Mouse (Mus musculus) forelimb bud, embryonic 11.5 days (tissue): ENCODE measurements around the gene Gm20388.

Experiments
- DNase-seq: peaks from one replicate; pipeline ENCODE4 v3.0.0-alpha.2; 2012; ENCODE audit warnings: low read depth, low spot score

Gm20388 gene

DNA sequence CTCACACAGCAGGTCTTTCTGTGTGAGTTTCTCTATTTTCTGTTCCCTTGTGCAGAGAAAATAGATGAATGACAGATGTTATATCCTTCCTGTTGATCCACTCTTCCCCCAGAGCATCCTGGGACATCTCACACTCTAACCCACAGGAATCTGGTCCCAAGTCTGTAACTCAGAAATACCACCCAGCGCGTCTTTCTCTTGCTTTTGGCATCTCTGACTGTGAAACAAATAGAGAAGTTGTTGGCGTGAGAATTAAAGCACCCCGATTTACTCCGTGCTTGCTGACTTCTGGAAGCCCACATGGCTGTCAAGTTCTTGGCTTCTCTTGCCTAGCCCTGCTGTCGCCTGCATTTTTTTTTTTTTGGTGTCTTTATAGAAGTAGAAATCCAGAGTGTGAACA, 2867.1 kb downstream of the Gm20388 start:
- no peak for DNase-seq

GRCm38 (mm10) chr8:122778703-122779239, 2868.1 kb downstream of the Gm20388 start:
- no peak for DNase-seq

- no peak for DNase-seq
Observed at GRCm38 (mm10) chr8:122779255-122779654, 2868.6 kb downstream of the Gm20388 start.

DNA sequence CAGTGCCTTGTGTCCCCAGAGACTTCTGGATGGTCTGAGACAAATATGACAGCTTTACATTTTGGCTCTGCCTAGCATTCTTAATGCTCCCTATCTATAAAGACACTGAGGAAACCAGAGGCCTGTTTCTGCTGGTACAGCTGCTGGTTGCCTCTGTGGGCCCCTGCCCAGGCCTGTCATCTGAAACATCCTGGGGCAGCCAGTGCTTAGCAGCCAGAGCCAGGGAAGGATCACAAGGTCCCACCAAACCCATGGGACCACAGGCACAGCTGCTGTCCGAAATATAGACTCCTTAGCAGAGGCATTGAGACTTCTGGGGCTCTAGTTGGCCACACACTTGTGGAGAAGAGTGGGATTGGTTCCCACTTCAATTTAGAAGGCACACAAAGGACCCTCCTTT, 2874.1 kb downstream of the Gm20388 start:
- no peak for DNase-seq

DNA sequence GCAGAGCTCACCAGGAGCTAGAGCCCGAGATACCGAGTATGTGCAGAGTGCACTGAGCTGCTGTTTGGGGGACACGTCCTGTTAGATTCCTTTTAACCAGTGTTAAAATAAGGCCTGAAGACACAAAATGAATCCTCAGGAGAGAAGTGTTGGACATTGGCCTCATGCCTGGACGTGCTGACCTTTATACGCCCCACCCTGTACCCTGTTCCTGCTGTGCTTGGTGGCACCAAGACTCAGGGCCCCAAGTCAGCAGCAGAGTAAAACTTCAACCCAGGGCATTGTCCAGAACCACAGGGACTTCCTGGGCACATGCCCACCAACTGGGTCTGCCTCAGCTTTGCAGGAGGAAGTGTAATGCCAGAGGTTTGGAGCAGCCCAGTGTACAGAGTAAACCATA, 2879.2 kb downstream of the Gm20388 start:
- no peak for DNase-seq

DNA sequence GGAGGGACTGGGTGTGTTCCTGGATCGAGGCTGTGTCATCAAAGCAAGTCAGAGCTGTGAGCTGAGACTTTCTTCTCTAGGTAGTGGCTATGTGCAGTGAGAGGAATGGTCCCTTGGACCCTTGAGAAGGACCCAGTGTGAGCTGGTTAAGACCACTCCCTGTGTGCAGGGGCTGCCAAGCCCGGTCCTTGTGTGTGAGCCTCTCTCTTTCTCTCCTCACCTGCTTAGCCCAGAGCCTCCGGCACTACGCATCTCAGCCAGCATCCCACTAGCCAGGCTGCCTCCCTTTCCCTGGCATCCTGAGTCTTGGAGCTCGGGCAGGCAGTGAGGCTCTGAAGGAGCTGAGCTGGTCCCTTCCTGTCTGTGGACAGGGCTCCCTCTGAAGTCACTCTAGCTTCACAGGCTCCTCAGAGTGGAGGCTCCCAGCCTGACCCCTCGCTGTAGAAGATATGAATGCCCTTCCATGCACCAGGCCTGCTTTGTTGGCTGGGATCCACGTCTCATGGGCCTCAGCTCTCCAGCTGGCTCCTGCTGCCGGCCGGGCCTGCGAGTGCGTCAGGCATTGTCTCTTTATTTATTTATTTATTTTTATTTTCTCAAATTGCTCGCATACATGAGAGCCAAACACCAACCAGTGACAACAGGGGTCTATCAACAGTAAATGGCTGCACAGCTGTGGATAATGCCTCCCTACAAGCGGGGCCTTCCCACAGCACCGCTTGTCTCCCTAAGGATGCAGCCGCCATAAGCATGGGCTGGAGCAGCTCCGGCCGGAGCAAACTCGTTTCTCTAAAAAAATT, 2882.9 kb downstream of the Gm20388 start:
- no peak for DNase-seq

DNA sequence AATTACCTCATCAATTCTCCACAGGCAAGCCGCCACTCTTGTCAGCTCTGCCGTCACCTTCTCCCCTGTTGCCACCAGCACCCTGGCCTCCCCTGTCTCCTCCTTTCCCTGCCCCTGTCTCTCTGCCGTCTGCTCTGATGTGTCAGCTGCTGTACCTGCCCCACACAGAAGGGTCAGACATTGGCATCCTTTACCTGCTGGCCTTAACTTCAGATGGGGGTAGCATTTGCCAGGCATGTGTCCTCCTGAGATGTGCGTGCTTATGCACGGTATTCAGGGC, 2883.5 kb downstream of the Gm20388 start:
- no peak for DNase-seq

GRCm38 (mm10) chr8:122803906-122804761, 2893.5 kb downstream of the Gm20388 start:
- DNase-seq = no peak

- DNase-seq = no peak
Observed at GRCm38 (mm10) chr8:122805349-122805748, 2894.7 kb downstream of the Gm20388 start.

DNA sequence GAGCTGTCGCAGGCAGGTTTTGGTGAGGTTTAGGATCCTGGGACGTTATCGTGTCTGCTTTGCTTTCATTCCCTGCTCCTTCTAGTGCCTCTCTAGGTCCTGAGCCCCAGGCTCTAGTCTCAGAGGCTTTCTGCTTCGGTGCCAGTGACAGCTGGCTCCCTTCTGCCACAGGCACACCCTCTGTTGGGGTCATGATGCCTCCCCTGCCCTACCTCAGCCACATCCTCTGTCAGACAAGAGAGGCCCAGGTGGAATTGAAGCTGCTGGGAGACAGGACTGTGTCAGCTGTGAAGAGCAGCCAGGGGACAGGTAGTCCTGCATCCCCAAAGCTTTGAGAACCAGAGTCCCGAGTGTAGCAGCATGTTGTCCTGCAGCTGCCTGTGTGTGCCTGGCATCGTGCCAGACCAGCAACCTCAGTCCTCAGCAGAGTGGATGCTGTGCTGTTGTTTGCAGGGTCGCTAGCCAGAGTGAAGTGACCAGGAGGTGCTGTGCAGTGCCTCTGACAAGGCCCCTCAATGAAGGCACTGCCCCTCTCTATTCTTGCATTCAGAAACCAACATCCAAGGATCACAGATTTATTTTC, 2896.4 kb downstream of the Gm20388 start:
- no peak for DNase-seq

GRCm38 (mm10) chr8:122807907-122808306, 2897.3 kb downstream of the Gm20388 start:
- no peak for DNase-seq

- DNase-seq = no peak
Observed at GRCm38 (mm10) chr8:122810376-122810775, 2899.7 kb downstream of the Gm20388 start.

DNA sequence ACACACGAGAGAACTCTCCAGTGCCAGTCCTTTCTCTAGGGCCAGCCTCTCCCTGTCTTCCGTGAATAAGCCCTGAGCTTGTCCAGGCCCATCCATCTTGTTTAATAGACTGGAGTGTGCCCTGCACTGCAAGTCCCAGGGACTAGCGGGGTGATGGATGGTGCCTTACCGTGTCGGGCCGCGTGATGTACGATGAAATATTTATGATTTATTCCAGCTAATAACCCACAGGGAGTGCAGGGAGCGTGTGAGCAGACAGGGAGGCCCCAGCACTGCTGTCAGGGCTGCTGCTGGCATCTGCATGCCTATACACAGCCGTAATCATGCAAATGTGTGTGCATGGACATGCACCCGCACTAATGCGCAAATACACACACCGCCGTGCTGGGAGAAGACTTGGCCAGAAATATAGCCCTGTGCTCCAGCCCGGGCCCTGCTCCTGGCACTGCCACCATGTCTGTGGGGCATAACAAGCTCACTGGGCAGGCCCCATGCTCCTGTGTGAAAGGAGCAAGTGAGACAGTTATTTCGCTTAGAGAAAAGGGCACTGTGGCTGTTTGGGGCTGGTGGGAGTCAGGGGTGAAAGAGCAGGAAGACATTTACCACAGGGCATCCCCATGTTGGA, 2901.3 kb downstream of the Gm20388 start:
- DNase-seq = no peak

DNA sequence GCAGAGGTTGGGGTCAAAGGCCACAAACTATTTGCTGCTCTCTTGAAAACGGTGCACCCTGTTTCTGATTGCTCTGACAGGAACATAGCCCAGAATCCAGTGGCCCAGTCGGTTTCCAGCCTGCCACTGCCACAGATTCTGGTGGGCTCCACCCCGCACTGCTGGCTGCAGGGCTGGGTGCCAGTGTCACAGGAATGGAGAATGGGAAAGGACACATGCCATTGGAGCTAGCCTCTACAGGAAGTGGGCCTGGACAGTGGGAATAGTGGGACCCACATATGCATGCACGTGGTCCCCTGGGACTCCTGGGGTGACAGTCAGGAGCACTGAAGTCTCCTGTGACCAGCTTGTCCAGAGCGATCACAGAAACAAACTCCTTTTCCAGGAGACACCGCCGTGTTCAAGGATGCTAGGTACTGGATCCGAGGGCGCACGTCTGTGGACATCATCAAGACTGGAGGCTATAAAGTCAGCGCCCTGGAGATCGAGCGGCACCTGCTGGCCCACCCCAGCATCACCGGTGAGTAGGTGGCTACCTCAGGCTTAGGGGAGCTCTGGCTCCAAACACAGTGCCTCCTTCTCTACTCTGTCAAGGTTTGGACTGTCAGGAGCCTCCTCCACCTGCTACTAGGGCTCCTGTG, 2902.1 kb downstream of the Gm20388 start:
- DNase-seq = no peak

DNA sequence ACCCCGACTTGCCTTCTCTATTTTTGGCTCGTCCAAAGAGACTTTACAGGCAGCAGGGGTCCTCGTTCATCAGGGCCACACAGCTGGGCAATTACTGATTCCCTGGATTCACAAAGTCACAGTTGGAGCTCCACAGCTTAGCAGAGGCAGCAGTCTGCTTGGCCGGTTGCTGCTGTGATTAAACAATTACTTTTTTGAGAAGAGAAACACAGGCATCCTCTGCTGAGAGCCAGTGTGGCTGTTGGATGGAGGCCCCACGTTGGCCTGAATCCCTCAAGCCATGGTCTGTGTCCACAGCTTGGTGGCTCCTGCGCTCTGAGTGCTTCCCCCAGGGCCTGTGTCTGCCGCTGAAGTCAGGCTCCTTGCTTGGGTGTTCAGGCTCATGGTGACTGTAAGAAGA, 2904.0 kb downstream of the Gm20388 start:
- DNase-seq = no peak

GRCm38 (mm10) chr8:122816965-122817364, 2906.3 kb downstream of the Gm20388 start:
- DNase-seq = no peak

DNA sequence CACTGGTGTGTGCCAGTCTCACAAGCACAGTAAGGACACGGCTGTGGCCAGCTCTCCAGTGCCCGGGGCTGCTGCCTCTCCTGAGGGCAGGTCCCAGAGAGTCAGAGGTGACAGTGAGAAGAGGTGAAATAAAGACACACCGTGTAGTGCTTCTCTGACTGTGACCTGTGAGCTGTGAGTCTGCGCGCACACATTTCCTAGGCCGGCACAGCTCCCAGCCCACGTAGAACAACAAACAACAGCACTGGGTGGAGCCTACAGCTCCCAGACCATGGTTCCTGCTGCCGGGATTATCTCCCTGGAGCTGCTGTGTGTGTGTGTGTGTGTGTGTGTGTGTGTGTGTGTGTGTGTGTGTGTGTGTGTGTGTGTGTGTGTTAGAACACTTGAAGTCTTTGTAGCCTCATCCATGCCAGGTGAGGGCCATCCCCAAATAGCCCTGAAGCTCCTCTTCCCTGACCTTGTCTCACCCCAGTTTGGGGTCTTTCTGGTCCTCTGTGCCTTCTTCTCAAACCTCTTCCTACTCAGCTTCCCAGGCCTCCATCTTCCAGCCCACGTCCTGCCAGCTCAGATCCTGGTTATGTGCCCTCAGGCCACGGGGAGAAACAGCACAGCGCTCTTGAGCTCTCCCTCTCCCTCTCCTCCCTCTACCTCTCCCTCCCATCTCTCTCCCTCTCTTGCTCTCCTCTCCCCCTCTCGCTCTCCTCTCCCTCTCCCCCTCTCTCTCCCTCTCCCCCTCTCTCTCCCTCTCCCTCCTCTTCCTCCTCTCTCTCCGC, 2907.3 kb downstream of the Gm20388 start:
- DNase-seq = no peak

DNA sequence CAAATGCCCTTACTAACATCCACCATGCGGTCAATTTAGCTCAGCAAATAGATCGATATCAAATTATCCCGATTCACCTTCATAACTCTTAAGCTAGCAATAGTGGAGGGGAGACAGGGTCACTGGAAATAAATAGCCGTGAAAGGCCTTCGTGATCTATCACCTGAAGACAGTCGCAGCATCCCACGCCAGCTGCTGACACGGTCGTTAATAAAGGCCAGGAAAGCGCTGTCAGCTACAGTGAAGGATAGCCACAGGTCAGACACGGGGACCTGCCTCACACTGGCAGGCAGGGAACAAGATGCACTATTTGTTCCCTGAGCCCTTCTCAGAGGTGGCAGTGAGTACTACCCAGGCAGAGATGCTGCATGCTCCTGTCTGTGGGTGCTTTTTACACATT, 2909.1 kb downstream of the Gm20388 start:
- DNase-seq = no peak

DNA sequence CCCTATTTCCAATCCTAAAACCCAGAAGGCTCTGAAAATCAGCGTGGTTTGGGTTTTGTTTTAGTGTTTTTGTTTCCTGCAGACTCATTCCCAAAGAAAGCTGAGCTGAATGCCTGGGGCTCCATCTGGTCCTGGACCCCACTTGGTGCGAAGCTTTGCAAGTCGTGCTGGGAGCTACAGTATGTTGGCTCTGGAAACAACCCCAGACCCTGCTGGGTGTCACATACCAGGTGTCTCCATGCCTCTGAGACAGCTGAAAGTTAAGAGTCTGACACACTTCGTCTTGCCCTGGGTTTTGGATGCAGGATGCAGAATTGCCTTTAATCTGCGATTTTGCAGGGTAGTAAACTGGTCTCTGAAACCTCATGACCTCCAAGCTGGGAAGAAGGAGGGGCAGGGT, 2913.9 kb downstream of the Gm20388 start:
- DNase-seq = peak; percentile 40

DNA sequence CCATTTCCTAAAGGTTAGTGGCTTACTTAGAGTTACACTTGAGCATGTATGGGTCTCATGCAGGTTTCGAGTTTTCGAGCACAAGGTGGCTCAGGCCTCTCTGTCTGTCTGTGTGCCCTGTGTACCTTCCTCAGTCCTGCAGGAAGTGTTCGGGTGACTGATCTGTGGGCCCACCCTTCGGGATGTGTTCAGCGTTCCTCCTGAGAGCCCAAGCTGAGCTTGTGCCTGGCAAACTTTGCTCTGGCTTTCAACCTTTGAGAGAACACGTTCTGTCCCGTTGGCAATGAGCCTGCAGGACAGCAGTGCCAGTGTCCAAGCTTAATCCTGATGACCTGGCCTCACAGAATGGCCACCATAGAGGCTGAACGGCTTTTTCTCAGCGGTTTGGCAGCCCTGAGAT, 2914.3 kb downstream of the Gm20388 start:
- DNase-seq = no peak

GRCm38 (mm10) chr8:122825408-122825807, 2914.8 kb downstream of the Gm20388 start:
- no peak for DNase-seq
